Mouse (Mus musculus): ENCODE results near the gene Olfr644.

Gene Olfr644

DNA sequence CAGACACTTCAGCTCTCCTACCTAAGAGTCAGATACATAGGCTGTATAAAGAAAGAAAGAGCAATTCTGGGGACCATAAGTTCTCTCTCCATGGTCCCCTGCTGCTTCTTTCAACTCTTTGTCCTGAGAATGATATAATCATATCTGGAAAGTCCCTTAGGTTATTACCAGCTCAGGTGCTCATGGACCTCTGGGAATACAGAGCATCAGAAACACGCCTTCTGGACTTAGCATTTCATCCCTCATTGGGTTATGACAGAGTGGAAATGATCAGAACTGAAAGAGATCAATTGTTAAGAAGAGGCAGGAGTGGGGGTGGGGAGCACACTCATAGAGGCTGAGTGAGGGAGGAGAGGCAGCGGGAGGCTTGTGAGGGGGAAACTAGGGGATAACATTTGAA lies at the start of gene Olfr644:
Gene Olfr644 (minus strand): TSS at position 101 of the 400 bp plus-strand sequence.
- no peak for DNase-seq

DNA sequence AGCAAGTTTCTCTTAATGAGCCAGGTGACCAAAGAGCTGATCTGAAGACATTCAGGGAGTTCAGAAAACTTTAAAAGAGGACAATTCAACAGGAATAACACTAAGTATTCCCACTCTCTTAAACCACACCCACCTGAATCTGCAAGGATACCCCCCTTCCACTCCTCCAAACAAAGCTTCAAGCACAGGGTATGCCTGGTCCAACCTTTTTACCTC lies 33.0 kb upstream of the Olfr644 start, which contains the start of gene Olfr646:
Gene Olfr646 (plus strand): TSS at position 117 of the 216 bp plus-strand sequence.
- no peak for DNase-seq

DNA sequence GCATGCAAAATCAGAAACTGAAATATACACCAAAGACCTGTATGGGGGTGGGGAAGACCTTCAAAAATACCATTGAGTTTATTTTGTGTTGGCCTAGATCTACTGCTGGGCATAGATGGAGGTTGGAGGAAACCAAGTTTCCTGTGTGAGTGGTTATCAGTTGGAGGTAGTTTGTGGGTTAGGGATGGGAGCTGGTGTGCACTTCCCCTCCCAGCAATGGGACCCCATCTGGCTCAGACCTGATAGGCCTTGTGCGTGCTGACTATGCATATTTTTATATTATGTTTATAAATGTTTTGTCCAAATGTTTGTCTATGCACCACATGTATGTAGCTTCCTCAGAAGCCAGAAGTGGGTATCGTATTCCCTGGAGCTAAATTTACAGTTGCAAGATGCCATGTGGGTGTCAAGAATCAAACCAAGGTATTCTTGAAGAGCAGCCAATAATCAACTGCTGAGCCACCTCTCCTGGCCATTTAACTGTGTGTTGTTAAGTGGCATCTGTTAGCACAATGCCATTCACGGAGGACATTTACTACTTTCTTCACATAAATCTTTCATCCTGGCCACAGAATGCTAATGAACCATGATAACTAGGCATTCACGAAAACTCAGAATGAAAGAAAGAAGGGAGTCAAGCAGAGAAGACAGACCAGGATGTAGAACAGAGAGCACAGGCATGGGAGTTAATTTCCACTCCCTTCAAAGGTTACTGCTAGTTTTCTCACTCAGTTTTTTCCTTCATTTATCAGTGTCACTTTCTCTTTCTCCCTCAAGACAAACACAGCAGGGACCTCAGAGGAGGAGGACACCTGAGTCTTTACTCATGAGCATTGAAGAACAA lies 32.5 kb upstream of the Olfr644 start:
- peak; percentile 10 for DNase-seq

DNA sequence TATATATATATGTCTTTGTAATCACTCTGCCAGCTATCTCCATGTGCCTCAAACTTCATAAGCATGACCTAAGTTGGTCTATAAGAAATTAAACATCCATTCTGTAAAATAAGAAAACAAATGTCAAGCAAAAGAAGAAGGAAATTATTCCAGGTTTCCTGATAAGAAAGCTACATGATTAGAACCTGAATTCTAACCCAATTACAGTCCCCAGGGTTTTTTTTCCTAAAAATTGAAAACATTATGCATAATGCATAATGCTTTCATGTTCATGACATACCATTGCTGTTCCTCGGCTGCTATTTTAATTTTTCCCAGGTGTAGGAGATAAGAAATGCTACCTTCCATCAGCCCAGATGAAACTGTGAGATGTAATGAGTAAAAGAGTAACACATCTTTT lies 13.7 kb upstream of the Olfr644 start, which contains the start of gene Olfr645:
Gene Olfr645 (minus strand): TSS at position 101 of the 400 bp plus-strand sequence.
- DNase-seq, result no peak

DNA sequence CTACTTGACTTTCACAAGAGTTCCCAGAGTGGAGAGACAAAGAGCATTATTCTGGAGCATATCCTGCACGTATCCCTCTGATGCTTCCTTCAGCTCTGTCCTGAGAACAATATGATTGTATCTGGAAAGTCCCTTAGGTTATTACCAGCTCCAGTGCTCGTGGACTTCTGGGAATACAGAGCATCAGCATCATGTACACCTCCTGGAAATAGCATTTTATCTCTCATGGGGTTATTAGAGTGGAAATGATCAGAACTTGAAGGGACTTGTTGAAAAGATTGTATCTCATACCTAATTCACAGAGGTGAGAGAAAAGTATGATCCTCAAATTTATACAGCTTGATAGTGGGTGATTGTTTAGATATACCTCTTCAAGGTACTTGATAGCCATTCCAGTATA lies 10.3 kb downstream of the Olfr644 start, which contains the start of gene 4930516K23Rik:
Gene 4930516K23Rik (minus strand): TSS at position 101 of the 400 bp plus-strand sequence.
- no peak for DNase-seq

DNA sequence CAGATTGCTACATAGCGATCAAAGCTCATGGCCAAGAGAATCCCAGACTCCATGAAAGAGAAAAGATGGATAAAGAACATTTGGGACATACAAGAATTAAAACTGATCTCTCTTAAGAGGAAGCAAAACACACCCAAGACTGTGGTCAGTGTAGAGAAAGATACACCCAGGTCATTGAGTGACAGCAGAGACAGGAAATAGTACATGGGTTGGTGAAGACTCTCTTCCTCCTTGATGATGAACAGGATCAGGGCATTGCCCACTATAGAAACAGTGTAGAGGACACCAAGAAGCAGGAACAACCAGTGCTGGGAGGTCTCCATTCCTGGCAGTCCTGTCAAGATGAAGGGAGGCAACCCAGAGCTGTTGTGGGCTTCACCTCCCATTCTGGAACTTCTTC lies 12.5 kb downstream of the Olfr644 start:
- no peak for DNase-seq

DNA sequence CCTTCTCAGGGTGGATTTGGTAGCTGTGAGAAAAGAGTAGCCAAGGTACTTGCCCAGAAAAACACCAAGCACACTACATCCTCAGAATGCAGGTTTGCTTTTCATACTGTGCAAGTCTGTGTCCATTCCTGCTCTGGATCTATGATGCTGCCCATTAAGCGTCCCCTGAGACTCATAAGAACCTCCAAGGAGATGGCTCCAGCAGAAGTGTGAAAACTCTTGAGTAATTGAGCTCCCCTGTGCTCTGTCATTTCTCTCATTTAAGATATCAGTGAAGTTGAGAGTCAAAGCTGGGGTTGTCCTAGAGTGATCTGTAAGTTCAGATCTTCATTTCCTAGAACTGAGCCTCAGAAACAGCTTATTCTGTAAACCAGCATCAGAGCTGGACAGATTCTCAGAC lies 19.1 kb downstream of the Olfr644 start, which contains the start of gene Olfr642:
Gene Olfr642 (minus strand): TSS at position 101 of the 400 bp plus-strand sequence.
- DNase-seq, result no peak

DNA sequence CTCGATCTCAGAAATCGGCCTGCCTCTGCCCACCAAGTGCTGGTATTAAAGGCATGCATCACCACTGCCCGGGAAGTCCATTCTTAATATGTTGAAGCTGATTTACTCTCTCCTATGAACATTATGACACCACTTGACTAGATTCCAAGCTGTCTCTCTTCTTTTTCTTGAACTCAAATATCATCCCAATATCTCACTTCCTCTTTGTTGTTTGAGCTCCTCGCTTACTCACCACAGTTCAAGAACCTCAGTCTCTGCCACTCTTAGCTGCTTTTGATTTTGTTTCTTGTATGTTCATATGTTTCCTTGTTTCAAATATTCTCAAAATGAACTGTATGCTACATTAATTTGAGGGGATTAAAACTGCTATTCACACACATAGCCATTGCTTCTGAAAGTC lies 20.9 kb downstream of the Olfr644 start:
- no peak for DNase-seq

DNA sequence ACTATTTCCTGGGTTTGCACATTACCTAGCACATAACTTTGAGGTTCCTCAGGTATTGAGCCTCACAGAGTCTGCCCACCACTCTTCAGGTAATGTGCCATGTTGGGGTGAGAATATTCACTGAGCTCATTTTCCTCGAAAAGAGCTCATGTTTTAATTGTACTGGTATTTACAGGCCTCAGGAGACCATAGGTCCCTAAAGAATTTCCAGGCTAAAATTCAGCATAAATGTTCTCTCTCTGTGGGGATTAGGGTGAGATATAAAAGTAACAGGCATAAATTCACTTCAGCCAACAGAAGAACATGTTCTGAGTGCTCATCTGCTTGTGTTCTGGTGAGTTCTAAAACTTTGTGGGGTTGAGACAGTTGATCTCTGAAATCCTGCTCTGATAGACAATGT lies 36.5 kb downstream of the Olfr644 start, which contains the start of gene Olfr641:
Gene Olfr641 (plus strand): TSS at position 301 of the 400 bp plus-strand sequence.
- no peak for DNase-seq

DNA sequence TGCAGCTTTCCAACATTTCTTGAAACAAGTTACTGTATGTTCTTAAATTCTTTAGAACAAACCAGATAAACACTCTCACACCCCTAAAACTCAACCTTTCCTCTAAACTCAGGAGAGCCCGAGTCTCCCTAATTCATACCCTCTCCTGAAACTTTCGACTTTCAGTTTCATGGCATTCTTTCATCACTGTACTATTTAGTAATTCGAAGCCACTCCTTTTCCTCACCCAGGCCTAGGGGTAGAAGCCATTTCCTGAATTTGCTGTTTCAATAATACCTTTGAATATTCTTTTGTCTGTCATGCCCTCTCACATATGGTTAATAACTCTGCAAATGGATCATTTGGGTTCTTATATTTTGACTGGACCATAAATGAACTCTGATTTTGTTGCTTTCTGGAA lies 44.7 kb downstream of the Olfr644 start:
- DNase-seq, result no peak

DNA sequence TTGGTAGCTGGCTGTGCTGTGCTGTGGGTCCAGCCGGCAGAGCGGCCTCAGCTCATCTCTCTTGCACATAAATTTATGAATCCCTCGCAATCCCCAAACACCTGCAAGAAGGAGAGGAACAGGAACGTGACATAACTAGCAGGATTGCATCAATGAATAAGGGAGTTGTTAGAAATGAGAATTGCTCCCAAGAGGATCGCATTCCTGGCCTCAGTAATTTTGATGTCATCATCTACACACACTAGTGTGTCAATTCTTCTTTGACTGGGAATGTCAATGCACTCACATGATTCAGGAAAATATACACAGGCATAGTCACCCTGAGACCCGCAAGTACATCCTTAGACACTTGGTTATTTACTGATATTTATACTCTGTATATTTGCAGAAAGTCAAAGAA lies 46.2 kb downstream of the Olfr644 start, which contains the start of gene Olfr640:
Gene Olfr640 (minus strand): TSS at position 101 of the 400 bp plus-strand sequence.
- DNase-seq, result no peak

DNA sequence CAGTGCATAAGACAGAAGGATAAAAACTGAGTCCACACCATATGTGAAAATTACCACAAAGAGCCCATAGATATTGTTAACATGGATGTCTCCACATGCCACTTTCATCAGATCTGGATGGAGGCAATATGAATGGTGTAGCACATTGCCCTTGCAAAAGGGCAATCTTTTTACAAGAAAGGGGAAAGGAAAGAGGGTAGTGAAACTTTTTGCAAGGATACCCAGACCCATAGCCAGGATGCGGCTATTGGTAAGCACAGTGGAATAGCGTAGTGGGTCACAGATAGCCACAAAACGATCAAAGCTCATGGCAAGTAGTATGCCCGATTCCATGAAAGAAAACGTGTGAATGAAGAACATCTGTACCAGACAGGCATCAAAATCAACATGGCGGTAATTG lies 50.0 kb downstream of the Olfr644 start:
- no peak for DNase-seq

DNA sequence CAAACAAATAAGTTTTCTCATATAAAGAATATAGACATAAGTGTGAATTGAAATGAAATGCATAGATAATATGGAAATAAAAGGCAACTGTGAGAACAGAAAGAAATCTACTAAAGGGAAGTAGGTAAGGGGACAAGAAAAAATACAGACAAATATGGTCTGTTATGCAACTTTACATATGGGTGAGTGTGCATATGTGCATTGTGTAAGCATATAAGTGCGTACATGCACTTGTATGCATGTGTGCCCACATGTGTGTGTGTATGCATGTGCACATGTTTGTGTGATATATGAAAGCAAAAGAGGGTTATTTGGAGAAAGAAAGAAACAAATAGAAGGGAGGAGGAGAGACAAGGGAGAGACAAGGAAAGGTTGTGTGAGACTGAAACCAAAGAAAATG lies 52.7 kb downstream of the Olfr644 start:
- DNase-seq, result no peak

DNA sequence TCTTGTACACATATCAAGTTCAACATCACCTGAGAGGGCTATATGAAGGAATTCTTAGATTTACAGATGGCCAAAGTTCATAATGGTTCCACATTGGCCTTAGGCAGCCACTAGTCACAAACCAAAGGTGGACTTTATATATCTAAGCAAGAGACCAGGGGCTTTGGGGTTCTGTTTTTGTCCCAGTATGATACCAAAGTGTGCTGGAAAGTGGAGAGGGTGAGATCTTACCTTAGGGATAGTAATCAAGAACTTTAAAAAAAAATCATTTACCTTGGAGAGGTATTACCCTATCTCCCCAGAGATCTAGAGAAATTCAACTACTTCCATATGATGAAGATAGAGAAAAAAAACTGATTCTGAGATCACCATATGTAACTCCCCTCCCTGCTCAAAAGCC lies 54.5 kb downstream of the Olfr644 start, which contains the start of gene Olfr639:
Gene Olfr639 (minus strand): TSS at position 101 of the 400 bp plus-strand sequence.
- no peak for DNase-seq
